Mouse (Mus musculus) small intestine, adult 2 months (tissue): ENCODE results near the gene Gm10134.

Experiments
- CTCF ChIP-seq: fragments of 200-500 bp; IDR thresholded peaks from 2 replicates; pipeline ENCODE4 v1.5.1; 2012; ENCODE audit warnings: low read depth, mild to moderate bottlenecking, control low read depth, inconsistent platforms, low read length, moderate library complexity, mixed read lengths; ENCODE audit not compliant: insufficient replicate concordance, insufficient read length; ENCODE audit errors: extremely low read depth
- POLR2A ChIP-seq: fragments of 200-500 bp; IDR thresholded peaks from 2 replicates; pipeline ENCODE4 v1.6.1; 2012; ENCODE audit warnings: low read depth, mild to moderate bottlenecking, control low read depth, inconsistent platforms, low read length, moderate library complexity

DNA sequence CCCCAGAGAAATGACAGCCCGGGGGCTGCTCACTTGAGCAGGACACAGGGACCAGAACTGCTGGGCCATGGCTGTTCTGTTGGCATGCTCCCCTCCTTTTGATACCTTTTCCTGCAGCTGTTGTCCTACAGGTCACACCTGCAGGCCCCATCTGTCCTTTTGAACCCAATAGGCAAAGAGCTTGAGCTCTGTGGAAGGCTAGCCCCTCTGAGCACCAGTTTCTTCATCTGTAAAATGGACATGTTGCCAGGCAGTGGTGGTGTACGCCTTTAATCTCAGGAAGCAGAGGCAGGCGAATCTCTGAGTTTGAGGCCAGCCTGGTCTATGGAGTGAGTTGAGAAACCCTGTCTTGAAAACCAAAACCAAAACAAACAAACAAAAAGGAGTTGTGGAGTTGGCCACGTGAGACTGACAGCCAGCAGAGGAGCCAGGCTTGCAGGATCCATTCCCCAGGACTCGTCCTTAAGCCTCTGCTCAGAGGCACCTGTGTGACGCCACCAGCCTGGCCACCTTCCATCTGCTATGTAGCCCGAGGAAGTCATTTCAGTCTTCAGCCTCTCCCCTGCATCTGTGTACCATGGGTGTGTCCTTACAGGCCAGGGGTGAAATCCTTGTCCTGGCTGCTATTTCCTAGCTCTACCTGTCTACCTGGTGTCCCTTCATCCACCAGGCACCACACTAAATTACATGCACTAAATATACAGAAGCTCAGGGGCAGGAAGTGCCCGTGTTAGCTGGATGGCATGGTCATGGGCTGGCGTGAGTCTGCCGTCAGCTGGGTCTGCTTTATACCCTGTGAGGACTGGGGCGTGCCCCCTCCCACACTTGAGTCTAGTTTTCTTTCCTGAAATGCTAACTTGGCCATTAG, 31.1 kb downstream of the Gm10134 start:
- TF ChIP-seq CTCF = no peak
- TF ChIP-seq POLR2A = no peak
